Mouse (Mus musculus) right cerebral cortex, postnatal 25 days (tissue): ENCODE measurements around the gene Cd36.

ENCODE experiments used
- DNase-seq: peaks from one replicate; pipeline ENCODE4 v3.0.0; 2022

The Cd36 gene

DNA sequence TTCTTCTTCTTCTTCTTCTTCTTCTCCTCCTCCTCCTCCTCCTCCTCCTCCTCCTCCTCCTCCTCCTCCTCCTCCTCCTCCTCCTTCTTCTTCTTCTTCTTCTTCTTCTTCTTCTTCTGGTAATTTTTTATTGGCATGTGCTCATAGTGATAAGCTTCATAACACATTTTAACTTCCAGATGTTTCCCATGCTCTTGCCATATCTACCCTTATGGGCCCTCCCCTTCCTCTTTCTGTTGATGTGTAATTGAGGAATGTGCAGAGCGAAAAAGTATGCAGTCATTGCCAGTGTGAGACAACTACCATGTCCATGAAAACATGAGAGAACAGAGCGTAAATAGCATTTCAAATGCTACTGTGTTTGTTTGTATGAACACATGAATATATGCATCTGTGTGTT is 118.3 kb downstream of the Cd36 start:
- DNase-seq = no peak

GRCm38 (mm10) chr5:17766006-17766677 is 122.5 kb downstream of the Cd36 start:
- DNase-seq = no peak

- no peak for DNase-seq
Observed at GRCm38 (mm10) chr5:17753471-17754005, 135.1 kb downstream of the Cd36 start.

- no peak for DNase-seq
Observed at GRCm38 (mm10) chr5:17748293-17748692, 140.3 kb downstream of the Cd36 start.

DNA sequence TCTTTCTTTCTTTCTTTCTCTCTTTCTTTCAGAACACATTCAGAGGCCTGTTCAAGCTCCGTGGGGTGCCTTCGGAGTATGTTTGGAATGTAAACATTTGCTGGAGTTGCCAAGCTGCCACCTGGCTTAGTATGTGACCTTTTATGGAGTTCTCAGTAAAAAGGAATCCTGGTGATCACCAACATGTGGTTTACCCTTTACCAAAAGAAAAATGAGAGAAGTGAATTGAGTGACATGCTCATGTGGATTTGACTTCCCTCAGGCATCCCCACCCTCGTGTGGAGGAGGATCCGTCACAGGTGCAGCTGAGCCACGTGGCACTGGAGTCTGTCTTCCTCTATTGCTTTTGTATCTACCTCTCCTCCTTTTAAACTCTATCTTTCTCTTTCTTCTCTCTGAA is 141.5 kb downstream of the Cd36 start:
- DNase-seq = no peak

DNA sequence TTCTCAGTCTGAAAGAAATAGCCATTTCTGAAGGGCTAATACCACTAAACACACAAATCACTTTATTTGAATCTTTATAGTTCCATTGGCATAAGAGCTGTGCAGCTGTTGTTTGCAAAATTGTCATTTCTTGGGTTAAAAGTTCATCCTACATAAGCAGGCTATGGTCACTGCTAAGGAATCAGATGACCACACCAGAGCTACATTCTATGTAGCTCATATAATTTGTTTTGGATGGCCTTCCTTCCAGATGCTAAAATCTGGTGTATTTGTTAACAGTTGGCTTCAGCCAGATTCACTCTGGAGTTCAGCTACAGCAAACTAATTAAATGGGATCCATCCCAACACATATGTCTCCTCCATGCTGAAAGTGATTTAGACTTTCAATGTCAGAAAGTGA is 142.1 kb downstream of the Cd36 start:
- DNase-seq = no peak

GRCm38 (mm10) chr5:17739805-17740204 is 148.8 kb downstream of the Cd36 start:
- DNase-seq = no peak
